Mouse (Mus musculus) brain, adult 2 months (tissue): ENCODE measurements around the gene Msmb.
"Not testable (repeated sequence)": the region's sequence is repeated elsewhere in the genome, so short reads cannot be mapped to it uniquely, and the experiment has no call there.

ENCODE experiments used
- DNase-seq: peaks from one replicate; pipeline ENCODE4 v3.0.0; 2011; ENCODE audit warnings: low read depth, low spot score

Msmb gene

GRCm38 (mm10) chr14:32141723-32142122 lies at the start of gene Msmb:
Gene Msmb (plus strand): TSS chr14:32142023.
- no peak for DNase-seq

DNA sequence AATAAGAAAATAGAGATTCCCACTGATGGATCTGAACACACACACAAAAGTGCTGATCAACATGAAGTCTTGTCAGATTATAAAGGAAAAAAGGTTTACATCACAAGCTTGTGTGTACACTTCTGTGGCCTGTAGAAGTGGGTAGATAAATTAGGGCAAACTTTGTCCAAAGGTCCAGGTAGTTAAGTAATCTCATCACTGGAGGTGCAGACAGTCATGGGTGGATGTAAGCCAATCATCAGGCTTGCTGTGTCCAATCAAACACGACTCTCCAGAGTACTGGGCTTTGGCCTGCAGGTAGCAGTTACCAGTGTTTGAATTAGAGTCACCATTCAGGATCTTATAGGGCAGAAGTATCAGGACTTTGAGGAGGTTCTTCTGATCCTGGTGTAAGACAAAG lies 48.8 kb upstream of the Msmb start:
- no peak for DNase-seq

DNA sequence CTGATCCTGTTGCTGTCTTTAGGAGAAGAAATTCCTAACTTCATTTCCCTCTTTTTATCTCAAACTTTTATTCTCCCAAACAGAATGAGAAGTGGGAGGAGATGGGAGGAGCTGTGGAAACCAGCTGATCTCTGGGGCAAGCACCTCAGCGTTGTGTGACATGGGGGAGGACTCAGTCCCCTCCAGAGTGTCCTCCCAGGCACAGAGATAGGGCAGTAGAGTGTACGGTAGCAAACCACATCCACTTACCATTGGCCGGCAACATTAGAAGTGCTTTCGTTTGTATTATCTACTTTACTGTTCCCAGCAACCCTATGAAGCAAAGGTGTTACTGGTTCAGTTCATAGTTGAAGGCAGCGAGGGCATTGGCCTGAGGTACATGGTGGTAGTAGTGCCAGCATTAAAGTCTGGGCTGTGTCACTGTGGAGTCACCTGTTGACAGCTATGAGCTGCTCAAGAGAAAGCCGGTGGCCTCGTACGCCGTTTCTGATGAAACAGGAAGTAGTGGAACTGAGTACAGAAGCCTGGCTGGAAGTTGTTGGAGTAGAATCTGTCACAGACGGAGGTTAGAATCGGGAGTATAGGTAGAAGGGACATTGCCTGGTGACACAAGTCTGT lies 48.2 kb upstream of the Msmb start:
- no peak for DNase-seq

DNA sequence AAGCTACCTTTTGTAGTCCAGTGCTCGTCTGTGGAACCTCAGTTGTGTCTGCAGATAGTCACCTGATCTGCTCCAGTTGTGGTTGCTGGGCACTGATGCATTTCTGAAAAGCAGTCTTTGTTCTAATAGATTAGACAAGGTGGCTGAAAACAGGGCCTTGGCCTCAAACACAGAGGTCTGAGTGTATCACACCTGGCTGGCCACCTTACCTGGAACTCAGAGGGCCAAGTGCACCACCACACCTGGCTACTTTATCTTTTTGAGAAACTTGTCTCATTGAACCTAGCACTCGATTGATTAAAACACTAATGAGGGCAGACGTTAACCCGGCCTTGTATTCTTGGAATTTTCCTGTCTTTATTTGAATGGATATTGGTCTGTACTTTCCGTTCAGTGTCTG lies 46.2 kb upstream of the Msmb start:
- DNase-seq, result no peak

DNA sequence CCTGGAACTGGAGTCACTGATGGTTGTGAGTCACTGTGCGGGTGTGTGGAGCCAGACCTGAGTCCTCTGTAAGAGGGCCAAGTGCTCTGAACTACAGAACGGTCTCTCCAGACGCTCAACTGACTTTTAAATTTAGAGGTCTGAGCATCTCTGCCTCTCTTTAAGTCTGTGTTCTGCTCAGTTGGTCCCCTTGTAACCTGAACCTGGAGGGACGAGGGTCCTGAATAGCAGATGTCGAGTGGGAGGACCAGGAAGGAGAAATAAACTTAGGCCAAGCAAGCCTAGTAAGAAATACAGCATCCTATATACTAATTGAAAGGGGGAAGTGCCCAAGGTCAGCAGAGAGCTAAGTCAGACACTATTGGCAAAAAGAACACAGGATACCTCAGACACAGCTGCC lies 45.1 kb upstream of the Msmb start:
- no peak for DNase-seq

DNA sequence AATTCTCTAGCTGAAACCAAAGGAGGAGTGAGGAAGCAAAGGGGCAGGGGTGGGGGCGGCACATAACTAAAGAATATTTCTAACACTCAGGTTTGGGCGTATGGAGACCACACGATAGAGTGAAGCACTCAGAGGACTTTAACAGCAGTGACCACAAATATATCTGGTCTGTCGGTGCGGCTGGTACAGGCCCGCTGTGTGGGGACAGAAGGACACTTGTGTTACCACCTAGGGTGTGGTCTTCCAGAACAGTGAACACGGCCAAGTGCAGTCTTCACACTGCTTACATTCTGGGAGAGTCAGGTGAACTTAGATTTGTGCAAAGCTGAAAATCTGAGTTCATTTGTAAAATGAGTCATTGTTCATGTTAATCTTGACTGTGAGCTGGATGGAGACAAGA lies 44.1 kb upstream of the Msmb start:
- no peak for DNase-seq

GRCm38 (mm10) chr14:32098951-32099350 lies 42.9 kb upstream of the Msmb start:
- DNase-seq, result no peak

DNA sequence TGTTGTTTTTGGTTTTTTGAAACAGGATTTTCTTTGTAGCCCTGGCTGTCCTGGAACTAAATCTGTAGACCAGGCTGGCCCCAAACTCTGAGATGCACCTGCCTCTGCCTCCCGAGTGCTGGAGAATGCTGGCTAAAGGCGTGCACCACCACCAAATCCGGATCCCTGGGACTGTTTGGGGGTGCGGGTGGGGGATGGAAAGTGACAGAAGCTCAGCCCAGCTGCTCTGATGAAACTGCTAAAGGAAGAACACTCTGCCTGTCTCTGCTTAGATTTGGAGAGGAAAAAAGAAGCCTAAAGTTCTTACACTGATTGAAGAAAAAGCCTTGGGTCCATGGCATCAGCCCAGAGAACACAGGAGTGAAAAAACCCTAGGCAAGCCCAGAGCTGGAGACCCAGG lies 38.3 kb upstream of the Msmb start:
- DNase-seq, result peak; percentile 13

DNA sequence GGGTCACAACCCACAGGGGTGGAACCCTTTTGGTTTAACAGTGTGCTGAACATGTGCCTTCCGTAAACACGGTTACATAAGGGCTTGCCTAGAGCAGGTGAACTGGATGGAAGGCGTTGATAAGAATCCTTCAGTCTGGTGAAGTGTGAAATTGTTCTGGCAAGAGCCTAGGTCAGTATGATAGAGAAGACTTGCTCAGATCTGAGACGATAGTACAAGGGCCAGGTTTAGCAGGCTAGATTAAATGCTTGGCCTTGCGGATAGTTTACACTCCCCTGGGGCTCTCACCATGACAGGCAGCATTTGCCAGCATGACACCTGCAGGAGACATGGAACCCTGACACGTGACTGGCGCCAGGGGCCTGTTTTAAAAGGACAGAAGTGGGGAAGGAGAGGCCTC lies 36.2 kb upstream of the Msmb start:
- DNase-seq, result peak; percentile 5

DNA sequence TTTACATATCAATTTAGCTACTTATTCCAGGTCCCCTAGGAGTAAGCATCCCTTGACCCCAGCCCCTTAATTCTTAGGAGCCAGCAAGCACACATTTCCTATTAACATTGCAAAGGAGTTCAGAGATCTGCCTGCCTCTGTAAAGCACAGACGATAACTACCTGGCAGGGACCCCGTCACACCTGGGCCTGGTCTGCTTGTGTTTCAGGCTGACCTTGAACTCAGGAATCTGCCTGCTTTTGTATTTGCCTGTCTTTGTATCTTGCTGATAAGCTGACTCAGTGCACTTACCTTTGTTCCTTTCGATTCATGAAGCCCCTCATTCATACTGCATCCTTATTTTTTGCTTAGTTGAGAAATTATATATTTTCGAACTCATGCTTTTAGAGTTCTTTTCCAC lies 34.9 kb upstream of the Msmb start:
- DNase-seq, result no peak

DNA sequence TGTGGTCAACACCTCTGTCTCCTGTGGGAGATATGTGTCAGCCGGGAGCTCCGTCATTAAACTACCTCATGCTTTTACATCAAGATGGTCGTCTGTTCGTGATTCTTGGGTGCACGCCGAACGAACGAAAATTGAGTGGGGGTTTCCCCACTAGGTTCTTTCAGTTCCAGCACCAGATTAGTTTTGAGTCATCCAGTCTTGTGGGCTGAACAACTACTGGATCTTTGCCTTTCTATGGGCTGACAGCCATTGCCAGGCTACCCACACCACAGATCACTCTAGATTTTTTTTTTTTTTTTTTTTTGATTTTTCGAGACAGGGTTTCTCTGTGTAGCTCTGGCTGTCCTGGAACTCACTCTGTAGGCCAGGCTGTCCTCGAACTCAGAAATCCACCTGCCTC lies 29.7 kb upstream of the Msmb start:
- not testable (repeated sequence) for DNase-seq

GRCm38 (mm10) chr14:32120940-32121919 lies 20.6 kb upstream of the Msmb start:
- DNase-seq, result no peak

- DNase-seq, result no peak
Measured at GRCm38 (mm10) chr14:32121920-32122315, 19.9 kb upstream of the Msmb start.

DNA sequence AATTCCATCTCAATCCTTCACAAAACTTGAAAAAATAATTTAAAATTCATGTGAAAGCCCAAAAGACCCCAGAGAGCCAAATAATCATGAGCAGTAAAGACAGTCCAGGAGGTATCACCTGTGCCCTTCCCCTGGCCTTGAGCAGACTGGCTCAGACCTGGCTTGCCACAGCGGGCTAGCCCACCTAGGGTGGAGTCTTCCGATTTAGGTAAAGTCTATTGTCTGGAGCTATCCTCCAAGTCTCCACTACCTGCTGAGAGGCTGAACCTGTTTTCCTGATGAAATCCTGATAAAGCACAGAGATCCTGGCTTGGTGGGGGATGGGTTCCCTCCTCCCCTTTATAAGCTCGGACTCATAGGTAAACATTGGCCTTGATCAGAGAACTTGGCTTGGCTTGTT lies 17.6 kb upstream of the Msmb start:
- DNase-seq, result no peak

- DNase-seq, result not testable (repeated sequence)
Measured at GRCm38 (mm10) chr14:32125256-32125655, 16.6 kb upstream of the Msmb start.

- DNase-seq, result no peak
Measured at GRCm38 (mm10) chr14:32128409-32128808, 13.4 kb upstream of the Msmb start.

GRCm38 (mm10) chr14:32131836-32132235 lies 10.0 kb upstream of the Msmb start:
- DNase-seq, result no peak

DNA sequence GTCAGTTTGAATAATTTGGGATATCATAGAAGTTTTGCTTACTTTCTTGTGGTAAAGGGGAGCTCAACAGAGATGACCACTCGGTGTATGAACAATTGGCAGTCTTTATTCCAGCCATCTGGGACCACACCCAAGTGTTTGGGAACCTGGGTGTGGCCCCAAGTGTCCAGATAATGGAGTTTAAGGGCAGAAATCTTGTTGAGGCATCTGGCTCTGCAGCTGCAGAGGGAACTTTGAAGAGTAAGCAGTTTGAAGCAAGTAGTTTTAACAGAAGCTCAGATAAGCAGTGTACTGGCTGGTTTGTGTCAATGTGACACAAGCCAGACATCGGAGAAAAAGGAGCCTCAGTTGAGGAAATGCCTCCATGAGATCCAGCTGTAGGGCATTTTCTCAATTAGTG lies 7.5 kb upstream of the Msmb start:
- DNase-seq, result no peak

DNA sequence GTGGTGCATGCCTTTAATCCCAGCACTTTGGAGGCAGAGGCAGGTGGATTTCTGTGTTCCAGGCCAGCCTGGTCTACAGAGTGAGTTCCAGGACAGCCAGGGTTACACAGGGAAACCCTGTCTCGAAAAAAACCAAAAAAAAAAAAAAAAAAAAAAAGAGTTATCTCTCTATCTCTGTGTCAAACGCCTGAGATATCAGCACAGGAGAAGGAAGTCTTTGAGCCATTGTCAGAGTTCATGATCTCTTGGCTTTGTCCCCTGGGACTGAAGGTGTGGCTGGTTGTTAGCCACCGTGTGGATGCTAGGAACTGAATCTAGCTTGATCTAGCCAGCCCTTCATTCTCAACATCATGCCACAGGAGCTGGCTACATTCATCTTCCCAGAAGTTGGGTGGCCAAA lies 5.4 kb upstream of the Msmb start:
- not testable (repeated sequence) for DNase-seq

DNA sequence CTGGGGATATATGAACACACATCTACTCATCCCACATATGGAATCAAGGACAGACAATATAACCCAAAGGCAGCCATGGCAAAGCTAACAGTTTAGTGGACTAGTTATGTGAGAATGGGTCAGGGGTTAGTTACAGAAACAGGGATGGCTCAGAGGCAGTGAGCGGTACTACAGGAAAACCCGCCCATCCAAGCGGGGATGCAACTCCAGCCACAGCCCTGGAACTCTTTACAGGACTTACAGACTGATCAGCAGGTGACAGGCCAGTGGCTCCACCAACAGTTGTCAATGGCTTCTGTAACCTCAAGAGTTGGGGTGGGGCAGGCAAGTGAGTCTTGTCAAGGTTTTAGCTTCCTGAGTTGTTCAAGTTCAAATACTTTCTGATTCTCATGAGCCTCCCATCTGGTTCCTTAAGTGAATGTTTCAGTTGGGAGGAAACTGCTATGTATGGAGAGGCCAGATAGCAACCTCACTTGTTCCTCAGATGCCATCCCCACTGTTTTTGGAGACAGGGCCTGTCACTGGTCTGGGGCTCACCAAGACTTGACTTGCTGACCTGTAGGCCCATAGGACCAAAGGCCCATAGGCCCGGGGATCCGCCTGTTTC lies 1.4 kb upstream of the Msmb start:
- DNase-seq, result no peak

DNA sequence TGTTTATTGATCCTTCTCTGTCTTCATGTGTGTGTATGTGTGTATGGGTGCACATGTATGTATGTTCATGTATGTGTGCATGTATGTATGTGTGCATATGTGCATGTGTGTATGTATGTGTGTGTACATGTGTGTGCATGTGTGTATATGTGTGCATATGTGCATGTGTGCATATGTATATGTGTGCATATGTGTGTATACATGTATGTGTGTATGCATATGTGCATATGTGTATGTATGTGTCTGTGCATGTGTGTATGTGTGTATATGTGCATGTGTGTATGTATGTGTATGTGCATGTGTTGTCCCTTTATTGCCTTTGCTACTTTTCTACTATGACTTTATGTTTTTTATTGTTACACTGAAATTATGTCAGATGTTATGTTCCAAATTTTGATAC lies 2.9 kb downstream of the Msmb start:
- no peak for DNase-seq

- DNase-seq, result no peak
Measured at GRCm38 (mm10) chr14:32145401-32145800, 3.6 kb downstream of the Msmb start.
